ENCODE assay signal across 12 mouse cellular contexts in the genomic region with DNA sequence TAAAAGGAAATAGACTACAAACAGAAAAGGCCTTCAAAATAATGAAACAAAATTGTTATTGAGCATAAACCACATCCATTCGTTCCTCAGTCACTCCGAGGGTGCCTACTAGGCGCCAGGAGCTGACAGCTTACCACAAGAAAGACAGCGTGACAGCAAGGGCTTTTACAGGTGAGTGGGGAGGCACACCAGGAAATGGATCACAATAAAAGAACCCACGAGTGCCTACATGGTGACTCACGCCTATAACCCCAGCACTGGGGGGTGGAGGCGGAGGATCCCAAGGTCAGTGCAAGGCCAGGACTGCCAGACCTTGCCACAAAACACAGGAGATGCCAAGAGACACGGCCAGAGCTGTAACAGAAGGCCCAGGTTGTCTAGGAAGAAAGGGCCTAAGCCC. TPM values are rescaled to one million over a fixed set of nuclear protein-coding genes. Genes with fewer than 3 reads are reported as not detected.
DNase-seq lines count a peak whose midpoint lies in the region; ATAC-seq and TF ChIP-seq lines count a peak whose summit lies in the region.
"Had no signal": no experiment of that assay in that cellular context is flagged by ENCODE, and none has a peak within 500 bp of the region (broad histone marks: within the 10 kb centered on the region; RNA-seq: fewer than 3 reads in every experiment).

No protein-coding gene starts in this region.

- no peak overlapping the region for H3K9ac ChIP-seq in stomach, embryonic 15.5 days
- H3K9ac ChIP-seq in neural tube, embryonic 15.5 days (replicated peaks): no peak overlapping the region

- no peak for TF ChIP-seq CTCF in spleen, adult 2 months (IDR thresholded peaks at IDR 0.05; ENCODE audit: extremely low read depth, insufficient read depth, insufficient read length, insufficient replicate concordance)

- H3K4me1 ChIP-seq in spleen, adult 2 months (ENCODE audit: control insufficient read depth, insufficient read depth, insufficient read length): no peaks in the 10 kb centered on the region
- 0 out of 2 replicates have a peak, but pooled peaks cover 6% of the 10 kb centered on the region for H3K4me1 ChIP-seq in brown adipose tissue, adult 24 weeks (ENCODE audit: control insufficient read depth, insufficient read depth, insufficient read length, low read length)
- H3K4me1 ChIP-seq in stomach, embryonic 15.5 days: no peaks in the 10 kb centered on the region
- no peaks in the 10 kb centered on the region for H3K4me1 ChIP-seq in neural tube, embryonic 15.5 days
- H3K4me1 ChIP-seq: hindbrain, embryonic 10.5 days had no signal

- H3K4me2 ChIP-seq in stomach, embryonic 15.5 days: no peak overlapping the region
- H3K4me2 ChIP-seq in neural tube, embryonic 15.5 days: no peak overlapping the region

- H3K4me3 ChIP-seq in spleen, adult 2 months (ENCODE audit: extremely low read depth, insufficient read depth, insufficient read length): no peak overlapping the region
- no peak overlapping the region for H3K4me3 ChIP-seq in brown adipose tissue, adult 24 weeks (ENCODE audit: insufficient read depth, low read depth, low read length)
- H3K4me3 ChIP-seq in stomach, embryonic 15.5 days (replicated peaks): no peak overlapping the region
- H3K4me3 ChIP-seq in neural tube, embryonic 15.5 days (replicated peaks): no peak overlapping the region
- H3K4me3 ChIP-seq: hindbrain, embryonic 10.5 days had no signal

- no peaks in the 10 kb centered on the region for H3K27me3 ChIP-seq in spleen, adult 2 months (ENCODE audit: control insufficient read depth, insufficient read depth, low read length)
- H3K27me3 ChIP-seq in stomach, embryonic 15.5 days (replicated peaks): no peaks in the 10 kb centered on the region
- no peaks in the 10 kb centered on the region for H3K27me3 ChIP-seq in neural tube, embryonic 15.5 days (replicated peaks)
- H3K27me3 ChIP-seq: CH12.LX had no signal

- H3K9me3 ChIP-seq in stomach, embryonic 15.5 days: no peaks in the 10 kb centered on the region
- H3K9me3 ChIP-seq in neural tube, embryonic 15.5 days (replicated peaks): no peaks in the 10 kb centered on the region

- DNase-seq in heart, adult 11 months: peak; percentile 86
- DNase-seq in heart, adult 9 months (ENCODE audit: low spot score in 2 of 2): no peak
- DNase-seq in spleen, adult 2 months (ENCODE audit: low read depth in 1 of 2, low spot score in 2 of 2): peak in 1 of 2 experiments; percentile 21
- DNase-seq in spleen, postnatal 14 days (ENCODE audit: low spot score in 2 of 2): no peak
- DNase-seq in c-Kit-positive CD71-positive TER-119-positive erythroid progenitor cells, embryonic 14.5 days (ENCODE audit: low spot score): no peak
- DNase-seq: lung, adult 2 months; right cerebral cortex, adult 18-20 months had no signal

- H3K27ac ChIP-seq in spleen, adult 2 months (ENCODE audit: insufficient read depth, low read length): peak overlapping the region; percentile 2; the same call in 1 of the 2 replicates
- H3K27ac ChIP-seq in brown adipose tissue, adult 24 weeks (replicated peaks; ENCODE audit: low read depth, low read length): peak overlapping the region; percentile 75
- H3K27ac ChIP-seq in stomach, embryonic 15.5 days: peak overlapping the region; percentile 11; the same call in 1 of the 2 replicates
- H3K27ac ChIP-seq in neural tube, embryonic 15.5 days (replicated peaks): no peak overlapping the region
- H3K27ac ChIP-seq: hindbrain, embryonic 10.5 days had no signal

- 65% methylated on average over 8 of the region's 8 CpGs for WGBS in spleen, adult 2 months
- 62% methylated on average over 8 of the region's 8 CpGs for WGBS in stomach, embryonic 15.5 days
- WGBS in neural tube, embryonic 15.5 days: 80% methylated on average over 8 of the region's 8 CpGs

- ATAC-seq in stomach, embryonic 15.5 days (ENCODE audit: insufficient read depth, low FRiP score, low read depth): peak; percentile 67; the same call in 1 of the 2 replicates
- ATAC-seq in neural tube, embryonic 15.5 days (ENCODE audit: low FRiP score): no peak

- peaks cover 11% of the 10 kb centered on the region for H3K36me3 ChIP-seq in spleen, adult 2 months (ENCODE audit: control insufficient read depth, insufficient read depth, low read length)
- no peaks in the 10 kb centered on the region; the same call in 1 of the 2 replicates for H3K36me3 ChIP-seq in stomach, embryonic 15.5 days
- H3K36me3 ChIP-seq in neural tube, embryonic 15.5 days: 0 out of 2 replicates have a peak, but pooled peaks cover 3% of the 10 kb centered on the region

- no peak for TF ChIP-seq POLR2A in spleen, adult 2 months (IDR thresholded peaks at IDR 0.05; ENCODE audit: low read depth, low read length)

RNA-seq across cellular contexts. Expression of a gene that starts 23.4 kb away (rescaled TPM):
- 5.2 and 5.3 TPM in 2 replicates for polyA plus RNA-seq in spleen, adult 2 months (2012; rRNA removed)
- 21.9 and 30.3 TPM in 2 replicates for polyA plus RNA-seq in brown adipose tissue, adult 24 weeks (2012; ENCODE audit: insufficient read depth, insufficient read length, missing spikeins)
- 18.4 and 19.5 TPM in 2 replicates for polyA plus RNA-seq in stomach, embryonic 15.5 days (2015; fragmentation: Nextera tagmentation; extraction: Ambion mirVana)
- polyA plus RNA-seq in neural tube, embryonic 15.5 days (2015; fragmentation: Nextera tagmentation; extraction: Ambion mirVana): 30.3 and 37.4 TPM in 2 replicates
